Mouse (Mus musculus) kidney, embryonic 15.5 days (tissue): ENCODE measurements around the gene Cd3eap. TPM values are rescaled to one million over a fixed set of nuclear protein-coding genes. Genes with fewer than 3 reads are reported as not detected.

ENCODE experiments used
- ATAC-seq: fragments of 200-750 bp; cut with Nextera tagmentation; replicated peaks from 2 replicates; pipeline ENCODE4 v1.8.0; 2017; ENCODE audit warnings: moderate TSS enrichment; ENCODE audit not compliant: low FRiP score
- H3K27ac ChIP-seq: fragments of 300-500 bp; sonication (generic); 2 replicates; pipeline ENCODE4 v1.5.1; 2015; ENCODE audit warnings: mild to moderate bottlenecking, inconsistent platforms
- H3K27me3 ChIP-seq: fragments of 300-500 bp; sonication (generic); 2 replicates; pipeline ENCODE4 v1.6.1; 2015; ENCODE audit warnings: inconsistent platforms
- H3K36me3 ChIP-seq: fragments of 300-500 bp; sonication (generic); 2 replicates; pipeline ENCODE4 v1.6.1; 2015; ENCODE audit warnings: inconsistent platforms
- H3K4me1 ChIP-seq: fragments of 300-500 bp; sonication (generic); 2 replicates; pipeline ENCODE4 v1.6.1; 2015; ENCODE audit warnings: inconsistent platforms
- H3K4me2 ChIP-seq: fragments of 300-500 bp; sonication (generic); 2 replicates; pipeline ENCODE4 v1.6.1; 2015; ENCODE audit warnings: moderate library complexity, mild to moderate bottlenecking, inconsistent platforms
- H3K4me3 ChIP-seq: fragments of 300-500 bp; sonication (generic); replicated peaks from 2 replicates; pipeline ENCODE4 v1.5.1; 2015; ENCODE audit warnings: mild to moderate bottlenecking, inconsistent platforms
- H3K9ac ChIP-seq: fragments of 300-500 bp; sonication (generic); 2 replicates; pipeline ENCODE4 v1.6.1; 2015; ENCODE audit warnings: mild to moderate bottlenecking, inconsistent platforms
- H3K9me3 ChIP-seq: fragments of 300-500 bp; sonication (generic); replicated peaks from 2 replicates; pipeline ENCODE4 v1.6.1; 2016; ENCODE audit warnings: inconsistent platforms
- WGBS: fragments of 180-500 bp; shearing (Covaris S2); methylation state at CpG from one replicate; pipeline ENCODE4 v1.1.7; 2015; ENCODE audit warnings: mixed read lengths; 5-methylcytosine and 5-hydroxymethylcytosine counted together
- polyA plus RNA-seq: library from polyadenylated mRNA; unstranded; fragments of >200 nt; fragmentation: Nextera tagmentation; extraction: Ambion mirVana; gene quantifications from 2 replicates; pipeline ENCODE4 v1.2.1, GENCODE M21; 2015

Gene Cd3eap
- polyA plus RNA-seq, 1 experiment from 2014 or later = 28.3 TPM

- Histone ChIP-seq H3K27me3 (0 out of 2 replicates have a peak, but pooled peaks cover 7% of the 10 kb centered on the region), H3K4me1 (peaks cover 54% of the 10 kb centered on the region), H3K9ac (peak overlapping the region; percentile 56), H3K4me3 (peak overlapping the region; percentile 86), H3K4me2 (peak overlapping the region; percentile 99), H3K36me3 (peaks cover 30% of the 10 kb centered on the region), H3K9me3 (no peaks in the 10 kb centered on the region), H3K27ac (peak overlapping the region; percentile 81)
- ATAC-seq = peak; percentile 78
- WGBS = under 1% methylated on average over 45 of the region's 45 CpGs
Observed at GRCm38 (mm10) chr7:19359892-19360641, 784 bp upstream of the Cd3eap start.

- Histone ChIP-seq H3K4me3 (peak overlapping the region; percentile 86), H3K9ac (peak overlapping the region; percentile 56), H3K27ac (no peak overlapping the region), H3K36me3 (peaks cover 44% of the 10 kb centered on the region), H3K4me2 (peak overlapping the region; percentile 99), H3K27me3 (0 out of 2 replicates have a peak, but pooled peaks cover 7% of the 10 kb centered on the region), H3K4me1 (peaks cover 46% of the 10 kb centered on the region), H3K9me3 (no peaks in the 10 kb centered on the region)
- WGBS = 16% methylated on average over 13 of the region's 13 CpGs
- no peak for ATAC-seq
Observed at GRCm38 (mm10) chr7:19358634-19359033, 649 bp downstream of the Cd3eap start.

GRCm38 (mm10) chr7:19357381-19358375 is 1.6 kb downstream of the Cd3eap start:
- H3K4me3 ChIP-seq = peak overlapping the region; percentile 86
- peaks cover 54% of the 10 kb centered on the region for H3K36me3 ChIP-seq
- H3K4me2 ChIP-seq = peak overlapping the region; percentile 99
- H3K4me1 ChIP-seq = peaks cover 45% of the 10 kb centered on the region
- H3K9ac ChIP-seq = peak overlapping the region; percentile 56
- no peak for ATAC-seq
- H3K27me3 ChIP-seq = 0 out of 2 replicates have a peak, but pooled peaks cover 5% of the 10 kb centered on the region
- no peak overlapping the region for H3K27ac ChIP-seq
- 92% methylated on average over 25 of the region's 25 CpGs for WGBS
- no peaks in the 10 kb centered on the region for H3K9me3 ChIP-seq

- WGBS = 54% methylated on average over 10 of the region's 10 CpGs
- Histone ChIP-seq H3K9ac (no peak overlapping the region), H3K27ac (no peak overlapping the region), H3K27me3 (no peaks in the 10 kb centered on the region), H3K4me1 (peaks cover 33% of the 10 kb centered on the region), H3K4me3 (no peak overlapping the region), H3K36me3 (peaks cover 67% of the 10 kb centered on the region), H3K4me2 (no peak overlapping the region), H3K9me3 (no peaks in the 10 kb centered on the region)
- ATAC-seq = no peak
Observed at GRCm38 (mm10) chr7:19356311-19356710, 3.0 kb downstream of the Cd3eap start.

GRCm38 (mm10) chr7:19354991-19355390 is 4.3 kb downstream of the Cd3eap start:
- H3K4me3 ChIP-seq = no peak overlapping the region
- no peak overlapping the region for H3K4me2 ChIP-seq
- no peak overlapping the region for H3K27ac ChIP-seq
- 86% methylated on average over 5 of the region's 5 CpGs for WGBS
- H3K36me3 ChIP-seq = peaks cover 78% of the 10 kb centered on the region
- H3K9ac ChIP-seq = no peak overlapping the region
- no peak for ATAC-seq
- no peaks in the 10 kb centered on the region for H3K27me3 ChIP-seq
- H3K4me1 ChIP-seq = peaks cover 20% of the 10 kb centered on the region
- no peaks in the 10 kb centered on the region for H3K9me3 ChIP-seq

GRCm38 (mm10) chr7:19350221-19350620 is 9.1 kb downstream of the Cd3eap start:
- Histone ChIP-seq H3K9ac (no peak overlapping the region), H3K36me3 (peaks cover 76% of the 10 kb centered on the region), H3K4me2 (no peak overlapping the region), H3K27me3 (no peaks in the 10 kb centered on the region), H3K27ac (no peak overlapping the region), H3K4me3 (no peak overlapping the region), H3K4me1 (peaks cover 25% of the 10 kb centered on the region), H3K9me3 (no peaks in the 10 kb centered on the region)
- no peak for ATAC-seq
- WGBS = 89% methylated on average over 8 of the region's 8 CpGs

- Histone ChIP-seq H3K4me3 (no peak overlapping the region), H3K27me3 (no peaks in the 10 kb centered on the region), H3K4me1 (peaks cover 30% of the 10 kb centered on the region), H3K9me3 (no peaks in the 10 kb centered on the region), H3K9ac (no peak overlapping the region), H3K27ac (peak overlapping the region; percentile 41; the same call in 1 of the 2 replicates), H3K36me3 (peaks cover 67% of the 10 kb centered on the region), H3K4me2 (no peak overlapping the region)
- 74% methylated on average over 13 of the region's 13 CpGs for WGBS
- ATAC-seq = no peak
Observed at GRCm38 (mm10) chr7:19349188-19349915, 9.9 kb downstream of the Cd3eap start.

GRCm38 (mm10) chr7:19344938-19345471 is 14.3 kb downstream of the Cd3eap start:
- H3K4me1 ChIP-seq = peaks cover 63% of the 10 kb centered on the region
- peak overlapping the region; percentile 62 for H3K9ac ChIP-seq
- H3K4me3 ChIP-seq = peak overlapping the region; percentile 57
- ATAC-seq = peak; percentile 95
- H3K27ac ChIP-seq = peak overlapping the region; percentile 88
- peaks cover 26% of the 10 kb centered on the region for H3K36me3 ChIP-seq
- H3K9me3 ChIP-seq = no peaks in the 10 kb centered on the region
- peak overlapping the region; percentile 93 for H3K4me2 ChIP-seq
- under 1% methylated on average over 31 of the region's 31 CpGs for WGBS
- H3K27me3 ChIP-seq = peaks cover 20% of the 10 kb centered on the region

- peaks cover 56% of the 10 kb centered on the region for H3K4me1 ChIP-seq
- peak within 1 kb of the TSS; percentile 62 for H3K9ac ChIP-seq
- H3K4me3 ChIP-seq = peak within 1 kb of the TSS; percentile 57
- peak within 1 kb of the TSS; percentile 93 for H3K4me2 ChIP-seq
- H3K9me3 ChIP-seq = no peaks in the 10 kb centered on the region
- 0 out of 2 replicates have a peak, but pooled peaks have one; percentile 6 for ATAC-seq
- H3K36me3 ChIP-seq = peaks cover 20% of the 10 kb centered on the region
- H3K27ac ChIP-seq = peak within 1 kb of the TSS; percentile 88
- WGBS = 19% methylated on average over 12 of the region's 12 CpGs
- peaks cover 20% of the 10 kb centered on the region for H3K27me3 ChIP-seq
Observed at GRCm38 (mm10) chr7:19344237-19344847, 14.9 kb downstream of the Cd3eap start, which contains the start of gene Ercc1. Ercc1 (plus strand) TSS chr7:19344778.

GRCm38 (mm10) chr7:19343210-19343808 is 16.0 kb downstream of the Cd3eap start:
- Histone ChIP-seq H3K9ac (no peak overlapping the region), H3K9me3 (no peaks in the 10 kb centered on the region), H3K27me3 (peaks cover 20% of the 10 kb centered on the region), H3K27ac (no peak overlapping the region), H3K4me2 (peak overlapping the region; percentile 93), H3K4me3 (no peak overlapping the region; the same call in 1 of the 2 replicates), H3K4me1 (peaks cover 48% of the 10 kb centered on the region), H3K36me3 (peaks cover 9% of the 10 kb centered on the region)
- under 1% methylated on average over 11 of the region's 11 CpGs for WGBS
- ATAC-seq = no peak
